Mouse (Mus musculus) bone marrow macrophage, adult 2 months (primary cell): ENCODE results near the gene Myo9a.

ENCODE experiments used
- CTCF ChIP-seq: IDR thresholded peaks from 2 replicates; pipeline ENCODE4 v1.5.1; 2012; ENCODE audit warnings: low read depth, mild to moderate bottlenecking, low read length, moderate library complexity
- POLR2A ChIP-seq: IDR thresholded peaks from 2 replicates; pipeline ENCODE4 v1.6.1; 2012; ENCODE audit warnings: mild to moderate bottlenecking, low read depth, low read length, borderline replicate concordance

DNA sequence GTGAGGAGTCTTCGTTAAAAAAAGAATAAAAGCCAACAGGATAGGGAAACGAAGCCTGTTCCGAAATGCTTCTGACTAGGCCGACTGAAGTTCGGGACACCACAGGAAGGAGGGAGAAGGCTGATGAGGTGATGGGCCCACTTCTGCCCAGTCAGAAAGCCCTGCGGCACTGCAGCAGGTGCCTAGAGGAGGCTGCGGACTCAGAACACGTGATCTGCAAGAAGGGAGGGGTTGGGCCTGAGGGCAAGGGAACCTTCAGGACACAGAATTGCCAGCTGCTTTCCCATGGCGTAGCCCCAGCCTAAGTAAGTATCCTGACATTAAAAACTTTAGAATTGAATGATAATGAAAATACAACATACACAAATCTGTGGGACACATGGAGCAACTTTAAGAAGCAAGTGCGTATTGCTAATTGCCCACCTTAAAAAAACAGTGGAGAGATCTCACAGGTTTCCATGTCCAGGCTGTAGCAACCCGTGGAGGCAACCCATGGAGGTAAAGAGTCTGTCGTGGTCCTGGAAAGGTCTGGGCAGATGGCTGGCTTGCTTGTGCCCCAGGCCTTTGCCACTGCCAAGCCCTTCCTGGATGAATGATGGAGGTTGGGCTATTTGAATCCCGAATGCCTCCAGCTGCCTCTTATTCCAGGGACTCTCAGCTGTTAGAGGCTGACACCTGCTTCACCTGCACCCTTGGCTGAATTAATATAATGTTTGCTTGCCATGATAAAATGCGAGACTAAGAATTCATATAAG is 210.7 kb downstream of the Myo9a start:
- TF ChIP-seq POLR2A (no peak), CTCF (no peak)
